Comparison of ENCODE assay signal across 19 mouse cellular contexts in genomic region chr12:117042706-117043105, GRCm38 (mm10).
"Had no signal": no experiment of that assay in that cellular context is flagged by ENCODE, and none has a peak within 500 bp of the region (broad histone marks: within the 10 kb centered on the region; RNA-seq: fewer than 3 reads in every experiment).

No protein-coding gene starts in this region.

- H3K4me2 ChIP-seq: intestine, embryonic 15.5 days; kidney, embryonic 15.5 days; limb, embryonic 13.5 days; midbrain, embryonic 11.5 days; stomach, embryonic 15.5 days had no signal

- H3K36me3 ChIP-seq: intestine, embryonic 15.5 days; kidney, embryonic 15.5 days; limb, embryonic 13.5 days; stomach, embryonic 15.5 days had no signal

- H3K9ac ChIP-seq: intestine, embryonic 15.5 days; kidney, embryonic 15.5 days; limb, embryonic 13.5 days; liver, embryonic 14.5 days; stomach, embryonic 15.5 days had no signal

- DNase-seq: kidney, adult 11 months; kidney, adult 8-10 months; kidney, postnatal 10 days; kidney, postnatal 36 days; layer of hippocampus, postnatal 36 days; left cerebral cortex, postnatal 4 days; midbrain, embryonic 14.5 days; right cerebral cortex, adult 18-20 months; right cerebral cortex, postnatal 14 days; spleen, adult 18-20 months; thymus, adult 18-20 months; thymus, postnatal 36 days had no signal

- ATAC-seq: intestine, embryonic 15.5 days had no signal

- H3K9me3 ChIP-seq: intestine, embryonic 15.5 days; kidney, embryonic 15.5 days; stomach, embryonic 15.5 days had no signal

- H3K27me3 ChIP-seq: intestine, embryonic 15.5 days; kidney, embryonic 15.5 days; limb, embryonic 13.5 days; stomach, embryonic 15.5 days had no signal

- H3K4me1 ChIP-seq: intestine, embryonic 15.5 days; kidney, embryonic 15.5 days; stomach, embryonic 15.5 days had no signal

- H3K4me3 ChIP-seq: intestine, embryonic 15.5 days; kidney, embryonic 15.5 days; left cerebral cortex, adult 2 months; limb, embryonic 13.5 days; stomach, embryonic 15.5 days had no signal

- H3K27ac ChIP-seq: intestine, embryonic 15.5 days; kidney, embryonic 15.5 days; left cerebral cortex, adult 2 months; limb, embryonic 13.5 days; liver, embryonic 14.5 days; stomach, embryonic 15.5 days had no signal
